Mouse (Mus musculus) heart, embryonic 14.5 days (tissue): ENCODE measurements around the gene Tnfrsf4. TPM values are rescaled to one million over a fixed set of nuclear protein-coding genes. Genes with fewer than 3 reads are reported as not detected.

ENCODE experiments used
- ATAC-seq: fragments of 200-750 bp; cut with Nextera tagmentation; 2 replicates; pipeline ENCODE4 v1.8.0; 2017; ENCODE audit warnings: low read depth, moderate TSS enrichment; ENCODE audit not compliant: insufficient number of reproducible peaks, insufficient read depth, low FRiP score
- H3K27ac ChIP-seq, 2 experiments: fragments of 200-500 bp in 1 of 2; fragments of 300-500 bp in 1 of 2; sonication (generic) in 1 of 2; replicated peaks in 1 of 2; 2 replicates each; pipeline ENCODE4 v1.5.1; 2012 to 2014; ENCODE audit warnings: low read depth in 2 of 2, low read length in 2 of 2, control low read depth in 1 of 2, mild to moderate bottlenecking in 1 of 2, mixed read lengths in 1 of 2; ENCODE audit not compliant: control insufficient read depth in 1 of 2, insufficient read depth in 1 of 2
- H3K27me3 ChIP-seq: fragments of 300-500 bp; sonication (generic); 2 replicates; pipeline ENCODE4 v1.6.1; 2014; ENCODE audit warnings: mild to moderate bottlenecking, low read length, control low read depth; ENCODE audit not compliant: control insufficient read depth, insufficient read depth
- H3K36me3 ChIP-seq: fragments of 300-500 bp; sonication (generic); 2 replicates; pipeline ENCODE4 v1.6.1; 2014; ENCODE audit warnings: mild to moderate bottlenecking, control low read depth, low read length, mixed read lengths; ENCODE audit not compliant: control insufficient read depth, insufficient read depth
- H3K4me1 ChIP-seq, 2 experiments: fragments of 200-500 bp in 1 of 2; fragments of 300-500 bp in 1 of 2; sonication (generic) in 1 of 2; 2 replicates each; pipeline ENCODE4 v1.6.1; 2012 to 2014; ENCODE audit warnings: low read length in 2 of 2, control low read depth in 1 of 2, mixed read lengths in 1 of 2; ENCODE audit not compliant: control insufficient read depth in 2 of 2, insufficient read depth in 2 of 2
- H3K4me2 ChIP-seq: fragments of 300-500 bp; sonication (generic); 2 replicates; pipeline ENCODE4 v1.6.1; 2014; ENCODE audit warnings: mild to moderate bottlenecking, low read length
- H3K4me3 ChIP-seq, 2 experiments: fragments of 200-500 bp in 1 of 2; fragments of 300-500 bp in 1 of 2; sonication (generic) in 1 of 2; 2 replicates each; pipeline ENCODE4 v1.5.1; 2012 to 2014; ENCODE audit warnings: low read length in 2 of 2, mild to moderate bottlenecking in 2 of 2, control low read depth in 1 of 2, low read depth in 1 of 2, moderate library complexity in 1 of 2; ENCODE audit not compliant: control insufficient read depth in 1 of 2, insufficient read depth in 1 of 2
- H3K9ac ChIP-seq: fragments of 300-500 bp; sonication (generic); 2 replicates; pipeline ENCODE4 v1.6.1; 2014; ENCODE audit warnings: mild to moderate bottlenecking, low read length
- H3K9me3 ChIP-seq: fragments of 300-500 bp; sonication (generic); 2 replicates; pipeline ENCODE4 v1.6.1; 2016; ENCODE audit warnings: low read length, control low read depth; ENCODE audit not compliant: control insufficient read depth
- WGBS: fragments of 180-500 bp; shearing (Covaris S2); extraction: QIAGEN DNeasy Blood & Tissue Kit; methylation state at CpG from one replicate; pipeline ENCODE4 v1.1.7; 2014; 5-methylcytosine and 5-hydroxymethylcytosine counted together
- polyA plus RNA-seq: library from polyadenylated mRNA; unstranded; fragments of >200 nt; fragmentation: Nextera tagmentation; extraction: Ambion mirVana; gene quantifications from 2 replicates; pipeline ENCODE4 v1.2.1, GENCODE M21; 2014

Gene Tnfrsf4
- polyA plus RNA-seq, 1 experiment from 2014 or later, result 0.51 TPM

DNA sequence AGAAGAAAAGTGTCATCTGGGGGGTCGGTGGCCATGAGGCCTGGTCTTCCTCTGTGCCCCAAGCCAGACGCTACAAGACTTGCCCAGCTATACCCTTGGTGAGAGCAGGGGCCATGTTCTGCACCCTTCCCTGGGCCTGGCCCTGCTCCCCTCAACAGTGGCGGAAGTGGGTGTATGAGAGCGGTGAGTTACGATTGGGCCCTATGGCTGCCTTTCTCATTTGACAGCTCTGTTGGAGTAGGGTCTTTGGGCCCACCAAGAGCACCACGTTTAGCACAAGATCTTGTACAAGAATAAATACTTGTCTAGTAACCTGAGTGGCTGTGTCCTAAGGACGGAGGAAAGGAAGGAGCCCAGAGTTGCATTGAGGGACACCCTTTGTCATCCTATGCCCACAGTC is 14.9 kb downstream of the Tnfrsf4 start:
- no peak overlapping the region for H3K27ac ChIP-seq
- H3K9ac ChIP-seq, result no peak overlapping the region
- H3K9me3 ChIP-seq, result no peaks in the 10 kb centered on the region
- peaks cover 25% of the 10 kb centered on the region for H3K36me3 ChIP-seq
- no peaks in the 10 kb centered on the region for H3K27me3 ChIP-seq
- WGBS, result 94% methylated on average over 7 of the region's 7 CpGs
- H3K4me3 ChIP-seq, result no peak overlapping the region
- no peak for ATAC-seq
- peaks cover 24 to 31% of the 10 kb centered on the region in 2 experiments for H3K4me1 ChIP-seq
- H3K4me2 ChIP-seq, result no peak overlapping the region

DNA sequence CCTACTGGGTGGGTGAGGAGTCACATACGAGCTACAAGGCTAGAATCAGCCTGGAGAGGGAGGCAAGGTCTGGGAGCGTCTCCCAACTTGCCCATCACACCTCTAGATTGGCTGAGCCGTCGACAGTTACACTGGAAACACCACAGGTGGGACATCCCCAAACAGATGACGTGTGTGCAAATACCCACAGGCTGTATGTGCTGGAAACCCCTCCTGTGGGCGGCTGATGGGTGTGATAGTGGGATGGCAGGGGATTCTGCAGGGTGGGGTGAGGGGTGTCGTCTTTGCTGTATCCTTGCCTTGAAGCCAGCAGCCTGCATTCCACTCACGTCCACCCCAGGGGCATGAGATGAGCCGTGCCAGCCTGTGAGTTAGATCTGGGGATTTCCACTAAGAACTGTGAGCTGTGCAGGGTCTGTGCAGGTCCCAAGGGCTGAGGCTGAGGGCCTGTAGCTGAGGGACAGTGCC is 17.0 kb downstream of the Tnfrsf4 start:
- Histone ChIP-seq H3K9ac (peak overlapping the region; percentile 77), H3K4me1 (peaks cover 26 to 35% of the 10 kb centered on the region in 2 experiments), H3K36me3 (peaks cover 25% of the 10 kb centered on the region), H3K4me3 (peak overlapping the region; percentile 58 to 75), H3K4me2 (peak overlapping the region; percentile 66), H3K9me3 (no peaks in the 10 kb centered on the region), H3K27me3 (peaks cover 16% of the 10 kb centered on the region), H3K27ac (peak overlapping the region; percentile 45 to 95; a peak in 2 of 4 replicates)
- ATAC-seq, result no peak
- WGBS, result 37% methylated on average over 9 of the region's 9 CpGs

DNA sequence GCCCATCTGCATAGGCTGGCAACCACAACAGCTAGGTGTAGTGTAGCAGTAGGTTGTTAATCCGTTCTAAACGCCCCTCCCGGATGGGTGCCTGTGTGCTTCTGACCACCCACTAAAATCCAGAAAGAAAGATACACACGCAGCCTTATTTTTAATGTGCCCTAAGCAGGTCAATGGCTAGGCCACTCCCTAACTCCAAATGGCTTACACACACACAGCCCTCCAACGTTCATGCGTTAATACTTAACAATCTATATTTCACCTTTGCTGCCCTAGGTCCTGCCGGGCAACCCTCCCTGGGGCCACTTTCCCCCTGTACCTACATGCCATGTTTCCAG is 17.6 kb downstream of the Tnfrsf4 start:
- H3K4me3 ChIP-seq, result peak overlapping the region; percentile 58 to 75
- no peaks in the 10 kb centered on the region for H3K9me3 ChIP-seq
- WGBS, result 13% methylated on average over 7 of the region's 7 CpGs
- peak overlapping the region; percentile 77 for H3K9ac ChIP-seq
- no peak; the same call in 1 of the 2 replicates for ATAC-seq
- peak overlapping the region; percentile 66 for H3K4me2 ChIP-seq
- peak overlapping the region; percentile 45 to 95 for H3K27ac ChIP-seq
- H3K27me3 ChIP-seq, result peaks cover 21% of the 10 kb centered on the region
- peaks cover 21 to 29% of the 10 kb centered on the region in 2 experiments for H3K4me1 ChIP-seq
- peaks cover 25% of the 10 kb centered on the region for H3K36me3 ChIP-seq

DNA sequence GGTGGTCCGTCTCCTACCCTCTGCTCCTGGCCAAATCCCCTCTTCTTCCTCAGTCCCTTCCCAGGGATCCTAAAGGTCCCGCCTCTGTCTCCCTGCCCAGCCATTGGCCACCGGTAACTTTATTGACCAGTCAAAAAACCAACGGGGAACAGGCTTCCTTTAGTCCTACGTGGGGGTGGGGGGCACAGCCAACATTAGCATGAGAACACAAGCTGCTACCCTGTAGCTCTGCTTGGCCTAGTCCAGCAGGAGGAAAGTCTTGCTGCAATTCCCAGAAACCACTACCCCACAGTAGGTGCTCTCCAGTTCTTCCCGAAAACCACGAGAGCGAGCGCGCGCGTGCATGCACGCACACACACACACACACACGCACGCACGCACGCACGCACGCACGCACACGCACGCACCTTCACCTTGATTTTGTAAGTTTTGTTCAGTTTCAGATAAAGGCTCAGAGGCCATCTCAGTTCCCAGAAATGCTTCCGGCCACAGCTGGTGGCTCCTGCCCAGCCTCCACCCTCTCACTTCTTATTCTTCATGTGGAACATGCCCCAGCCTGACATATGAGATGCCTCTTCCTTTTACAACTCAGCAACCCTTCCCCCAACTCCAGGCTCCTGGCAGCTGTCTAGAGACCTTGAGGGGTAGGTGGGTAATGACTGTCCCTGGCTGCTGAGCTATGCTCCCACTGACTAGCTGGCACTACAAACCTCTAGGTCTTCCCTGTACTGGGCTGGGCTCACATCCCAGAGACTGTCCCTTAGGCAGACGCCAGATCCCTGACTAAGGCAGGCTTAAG is 18.1 kb downstream of the Tnfrsf4 start:
- Histone ChIP-seq H3K4me1 (peaks cover 18 to 27% of the 10 kb centered on the region in 2 experiments), H3K36me3 (peaks cover 25% of the 10 kb centered on the region), H3K4me3 (peak overlapping the region; percentile 58 to 75), H3K27me3 (peaks cover 22% of the 10 kb centered on the region), H3K4me2 (peak overlapping the region; percentile 66), H3K9ac (peak overlapping the region; percentile 77), H3K27ac (peak overlapping the region; percentile 89 to 95), H3K9me3 (no peaks in the 10 kb centered on the region)
- WGBS, result 2% methylated on average over 24 of the region's 24 CpGs
- ATAC-seq, result peak; percentile 85

DNA sequence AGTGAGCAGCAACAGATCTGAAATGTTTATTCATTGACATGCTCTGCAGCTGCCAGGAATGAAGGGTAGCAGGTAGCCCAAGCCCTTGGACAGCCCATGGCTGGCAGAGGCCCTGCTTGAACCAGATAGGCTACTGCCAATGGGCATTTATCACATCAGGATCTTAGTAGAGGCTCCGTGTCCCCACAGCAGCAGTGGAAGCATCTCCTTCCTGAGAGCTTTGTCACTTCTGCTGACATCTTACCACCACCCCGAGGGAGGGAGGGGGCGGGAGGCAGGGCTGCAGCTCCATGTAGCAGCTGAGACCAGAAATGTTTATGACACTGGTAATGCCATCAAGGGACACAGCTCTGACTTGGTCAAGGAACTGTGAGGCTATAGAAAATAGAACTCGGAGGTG is 19.2 kb downstream of the Tnfrsf4 start:
- ATAC-seq, result no peak

DNA sequence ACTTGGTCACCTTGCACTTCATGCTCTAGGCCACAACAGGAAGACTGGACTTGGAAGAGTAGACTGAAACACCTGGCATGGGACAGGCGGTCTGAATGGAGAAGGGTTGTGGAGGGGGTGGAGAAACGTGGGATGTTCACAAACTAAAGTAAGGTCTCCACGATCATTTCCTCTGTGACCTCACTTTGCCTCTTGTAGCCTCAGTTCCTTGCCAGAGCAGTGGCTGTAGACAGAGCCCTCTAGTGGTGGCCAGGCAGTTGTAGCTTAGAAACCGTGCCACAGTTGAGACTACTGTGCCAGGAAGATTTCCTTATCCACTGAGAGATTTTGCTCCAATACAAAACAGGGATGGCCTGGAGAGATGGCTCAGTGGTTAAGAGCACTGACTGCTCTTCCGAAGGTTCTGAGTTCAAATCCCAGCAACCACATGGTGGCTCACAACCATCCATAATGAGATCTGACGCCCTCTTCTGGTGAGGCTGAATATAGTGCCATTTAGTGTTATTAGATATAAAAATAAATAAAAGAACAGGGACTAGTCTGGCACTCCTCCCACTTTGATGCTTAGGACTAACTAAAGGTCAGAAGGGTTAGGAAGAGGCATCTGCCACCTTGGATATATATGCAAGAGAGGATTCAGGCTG is 20.0 kb downstream of the Tnfrsf4 start:
- Histone ChIP-seq H3K4me2 (no peak overlapping the region), H3K27ac (no peak overlapping the region), H3K27me3 (peaks cover 22% of the 10 kb centered on the region), H3K9me3 (no peaks in the 10 kb centered on the region), H3K4me1 (peaks cover 18 to 27% of the 10 kb centered on the region in 2 experiments), H3K4me3 (no peak overlapping the region), H3K9ac (no peak overlapping the region), H3K36me3 (peaks cover 8% of the 10 kb centered on the region; the same call in 1 of the 2 replicates)
- ATAC-seq, result no peak
- 45% methylated on average over 6 of the region's 6 CpGs for WGBS

More for the DNA sequence above, 19.2 kb downstream of the Tnfrsf4 start:
- WGBS, result 82% methylated on average over 4 of the region's 4 CpGs
- H3K36me3 ChIP-seq, result peaks cover 15% of the 10 kb centered on the region
- H3K27ac ChIP-seq, result peak overlapping the region in 1 of 2 experiments; percentile 95; a peak in 1 of 4 replicates
- H3K4me3 ChIP-seq, result no peak overlapping the region
- no peak overlapping the region for H3K9ac ChIP-seq
- peaks cover 18 to 27% of the 10 kb centered on the region in 2 experiments for H3K4me1 ChIP-seq
- H3K9me3 ChIP-seq, result no peaks in the 10 kb centered on the region
- peaks cover 22% of the 10 kb centered on the region for H3K27me3 ChIP-seq
- no peak overlapping the region for H3K4me2 ChIP-seq

DNA sequence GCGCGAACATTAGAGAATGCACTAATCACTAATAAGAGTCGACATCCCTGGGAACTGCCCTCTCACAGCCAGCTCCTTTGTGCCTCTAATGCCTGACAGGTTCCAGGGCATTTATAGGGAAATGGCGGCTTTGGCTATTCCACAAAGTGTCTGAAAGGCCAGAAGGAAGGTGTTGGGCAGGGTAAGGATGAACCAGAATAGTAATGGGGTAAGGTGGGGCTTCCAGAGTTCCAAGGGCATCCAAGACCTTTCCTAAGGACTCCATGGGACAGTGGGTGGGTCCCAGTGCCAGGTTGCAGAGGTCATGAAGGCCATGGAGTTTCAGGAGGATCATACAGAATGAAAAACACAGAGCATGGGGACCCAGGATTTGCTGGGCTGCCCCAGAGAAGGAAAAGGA is 20.7 kb downstream of the Tnfrsf4 start:
- H3K4me3 ChIP-seq, result no peak overlapping the region
- WGBS, result 68% methylated on average over 4 of the region's 4 CpGs

More for the DNA sequence above, 20.7 kb downstream of the Tnfrsf4 start:
- Histone ChIP-seq H3K27ac (no peak overlapping the region), H3K4me2 (peak overlapping the region; percentile 58; the same call in 1 of the 2 replicates), H3K9ac (no peak overlapping the region), H3K4me1 (peaks cover 18 to 27% of the 10 kb centered on the region in 2 experiments), H3K9me3 (no peaks in the 10 kb centered on the region), H3K27me3 (peaks cover 22% of the 10 kb centered on the region), H3K36me3 (0 out of 2 replicates have a peak, but pooled peaks cover 3% of the 10 kb centered on the region)
- ATAC-seq, result no peak
